Mouse (Mus musculus) kidney, postnatal 0 days (tissue): ENCODE data around the gene Gm21616. TPM values are rescaled to one million over a fixed set of nuclear protein-coding genes. Genes with fewer than 3 reads are reported as not detected.
"Not testable (repeated sequence)": the region's sequence is repeated elsewhere in the genome, so short reads cannot be mapped to it uniquely, and the experiment has no call there.

Source experiments
- ATAC-seq: fragments of 200-750 bp; cut with Nextera tagmentation; replicated peaks from 2 replicates; pipeline ENCODE4 v1.8.0; 2017; ENCODE audit warnings: low read depth, moderate number of reproducible peaks, moderate TSS enrichment, moderate library complexity; ENCODE audit not compliant: low FRiP score
- DNase-seq: peaks from one replicate; pipeline ENCODE4 v3.0.0-alpha.2; 2016; ENCODE audit warnings: low spot score
- H3K27ac ChIP-seq: fragments of 300-500 bp; sonication (generic); 2 replicates; pipeline ENCODE4 v1.5.1; 2014; ENCODE audit warnings: mild to moderate bottlenecking
- H3K27me3 ChIP-seq: fragments of 300-500 bp; sonication (generic); 2 replicates; pipeline ENCODE4 v1.6.1; 2014; ENCODE audit warnings: low read length, mixed read lengths; ENCODE audit not compliant: insufficient read depth
- H3K36me3 ChIP-seq: fragments of 300-500 bp; sonication (generic); 2 replicates; pipeline ENCODE4 v1.6.1; 2014; ENCODE audit warnings: low read length, mixed read lengths; ENCODE audit not compliant: insufficient read depth
- H3K4me1 ChIP-seq: fragments of 300-500 bp; sonication (generic); replicated peaks from 2 replicates; pipeline ENCODE4 v1.6.1; 2014; ENCODE audit warnings: antibody characterized with exemption, low read length, mixed read lengths; ENCODE audit not compliant: insufficient read depth
- H3K4me2 ChIP-seq: fragments of 300-500 bp; sonication (generic); 2 replicates; pipeline ENCODE4 v1.6.1; 2014; ENCODE audit warnings: mild to moderate bottlenecking, low read length, moderate library complexity, mixed read lengths
- H3K4me3 ChIP-seq: fragments of 300-500 bp; sonication (generic); replicated peaks from 2 replicates; pipeline ENCODE4 v1.5.1; 2014; ENCODE audit warnings: low read depth, low read length
- H3K9ac ChIP-seq: fragments of 300-500 bp; sonication (generic); 2 replicates; pipeline ENCODE4 v1.6.1; 2014; ENCODE audit warnings: low read depth, low read length
- H3K9me3 ChIP-seq: fragments of 300-500 bp; sonication (generic); replicated peaks from 2 replicates; pipeline ENCODE4 v1.6.1; 2016; ENCODE audit warnings: low read length, inconsistent platforms, mixed read lengths
- WGBS: fragments of 180-500 bp; shearing (Covaris S2); extraction: QIAGEN DNeasy Blood & Tissue Kit; methylation state at CpG from one replicate; pipeline ENCODE4 v1.1.7; 2014; 5-methylcytosine and 5-hydroxymethylcytosine counted together
- polyA plus RNA-seq: library from polyadenylated mRNA; unstranded; fragments of >200 nt; fragmentation: Nextera tagmentation; extraction: Ambion mirVana; gene quantifications from 2 replicates; pipeline ENCODE4 v1.2.1, GENCODE M21; 2015

Gene Gm21616
- polyA plus RNA-seq: not detected in 2 replicates

GRCm38 (mm10) chrX:125435242-125435641 is at the start of gene Gm21616:
Gene Gm21616 (plus strand): TSS chrX:125435542.
- not testable (repeated sequence) for H3K27me3 ChIP-seq, ATAC-seq, H3K4me1 ChIP-seq, H3K4me2 ChIP-seq, H3K9ac ChIP-seq, H3K27ac ChIP-seq, DNase-seq, H3K36me3 ChIP-seq, H3K4me3 ChIP-seq, H3K9me3 ChIP-seq
- WGBS: no CpG with 5 or more reads among the region's 4 CpGs
